Mouse (Mus musculus): ENCODE measurements around the gene Ssr4. TPM values are rescaled to one million over a fixed set of nuclear protein-coding genes. Genes with fewer than 3 reads are reported as not detected.
"Not testable (repeated sequence)": the region's sequence is repeated elsewhere in the genome, so short reads cannot be mapped to it uniquely, and the experiment has no call there.

Gene Ssr4
- total and polyA plus RNA-seq, 3 experiments = 283 to 343 TPM; not detected in 1

DNA sequence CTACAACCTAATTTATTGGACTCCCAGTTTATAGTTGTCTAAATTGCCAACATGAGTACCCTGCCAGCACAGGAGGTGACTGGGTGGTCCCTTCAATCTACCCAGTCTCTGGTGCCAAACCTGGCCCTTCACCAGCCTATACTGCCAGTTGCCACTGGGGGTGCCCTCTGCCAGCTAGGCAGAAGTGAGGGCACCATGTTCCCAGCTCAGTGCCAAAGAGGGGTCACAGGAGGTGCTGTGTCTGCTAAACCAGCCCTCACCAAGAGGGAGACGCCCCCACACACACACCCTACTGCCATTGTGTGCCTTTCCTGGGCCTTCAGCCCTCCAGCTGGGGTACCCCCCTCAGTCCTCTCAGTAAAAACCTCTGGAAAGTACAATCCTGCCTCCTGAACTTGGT, 48.7 kb upstream of the Ssr4 start:
- H3K27ac ChIP-seq (ENCODE audit: control insufficient read depth, low read depth, low read length) = no peak overlapping the region
- H3K27me3 ChIP-seq (ENCODE audit: control insufficient read depth in 1 of 2, insufficient read depth in 2 of 2, low read length in 2 of 2) = no peaks in the 10 kb centered on the region
- DNase-seq (ENCODE audit: low read depth, low spot score) = no peak
- no peaks in the 10 kb centered on the region for H3K9me3 ChIP-seq (replicated peaks; ENCODE audit: insufficient read depth, low read length)
- no peaks in the 10 kb centered on the region for H3K36me3 ChIP-seq (ENCODE audit: control insufficient read depth in 1 of 2, insufficient read depth in 2 of 2, low read length in 2 of 2)
- no peak overlapping the region for H3K9ac ChIP-seq (ENCODE audit: control insufficient read depth, low read depth, low read length, poor library complexity, severe bottlenecking)
- TF ChIP-seq CHD1 (IDR thresholded peaks at IDR 0.05; ENCODE audit: low read depth, low read length) (no peak), CTCF (IDR thresholded peaks at IDR 0.05 in 2 of 3, conservative IDR thresholded peaks at IDR 0.05 in 1 of 3; ENCODE audit: control insufficient read depth in 1 of 3, insufficient read depth in 1 of 3, low read depth in 2 of 3, low read length in 3 of 3, poor library complexity in 1 of 3, severe bottlenecking in 1 of 3) (peak in 2 of 3 experiments; percentile 19 to 20; a peak in 1 of 6 replicates)
- H3K4me1 ChIP-seq (ENCODE audit: control insufficient read depth in 1 of 2, insufficient read depth in 2 of 2, low read length in 2 of 2) = no peaks in the 10 kb centered on the region
- no peaks in the 10 kb centered on the region for H3K79me2 ChIP-seq (ENCODE audit: control insufficient read depth, insufficient read depth, low read length, poor library complexity)
- no peak overlapping the region for H3K4me3 ChIP-seq (ENCODE audit: control insufficient read depth in 1 of 2, insufficient read depth in 1 of 2, low read depth in 2 of 2, low read length in 2 of 2)

DNA sequence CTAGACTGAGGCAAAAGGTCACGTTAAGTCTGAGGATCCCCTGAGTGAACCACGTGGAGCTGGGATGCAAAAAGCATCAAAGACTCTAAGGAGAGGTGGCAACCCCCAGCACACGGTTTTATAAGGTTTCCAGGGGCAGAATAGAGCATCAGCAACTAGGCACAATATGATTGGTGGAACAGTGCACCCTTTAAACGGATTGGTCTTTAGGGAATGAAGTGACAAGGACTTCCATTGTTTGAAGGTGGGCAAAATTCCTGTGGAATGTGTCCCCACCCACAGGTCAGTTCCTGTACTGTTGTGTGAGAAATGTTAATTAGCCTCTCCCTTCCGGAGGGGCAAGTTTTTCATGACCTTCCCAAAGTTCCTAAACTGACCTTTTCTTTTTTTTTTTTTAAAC, 47.7 kb upstream of the Ssr4 start:
- Histone ChIP-seq H3K9me3 (replicated peaks; ENCODE audit: insufficient read depth, low read length) (no peaks in the 10 kb centered on the region), H3K27me3 (ENCODE audit: control insufficient read depth in 1 of 2, insufficient read depth in 2 of 2, low read length in 2 of 2) (no peaks in the 10 kb centered on the region), H3K36me3 (ENCODE audit: control insufficient read depth in 1 of 2, insufficient read depth in 2 of 2, low read length in 2 of 2) (no peaks in the 10 kb centered on the region), H3K9ac (ENCODE audit: control insufficient read depth, low read depth, low read length, poor library complexity, severe bottlenecking) (no peak overlapping the region), H3K79me2 (ENCODE audit: control insufficient read depth, insufficient read depth, low read length, poor library complexity) (no peaks in the 10 kb centered on the region), H3K27ac (ENCODE audit: control insufficient read depth, low read depth, low read length) (no peak overlapping the region), H3K4me3 (ENCODE audit: control insufficient read depth in 1 of 2, insufficient read depth in 1 of 2, low read depth in 2 of 2, low read length in 2 of 2) (no peak overlapping the region), H3K4me1 (ENCODE audit: control insufficient read depth in 1 of 2, insufficient read depth in 2 of 2, low read length in 2 of 2) (no peaks in the 10 kb centered on the region)
- TF ChIP-seq GATA1 (IDR thresholded peaks at IDR 0.05; ENCODE audit: low read depth, low read length) (no peak), ZKSCAN1 (IDR thresholded peaks at IDR 0.05; ENCODE audit: low read depth, low read length) (no peak), SIN3A (IDR thresholded peaks at IDR 0.05; ENCODE audit: low read length) (no peak), ZNF384 (IDR thresholded peaks at IDR 0.05; ENCODE audit: low read depth, low read length) (no peak), MEF2A (IDR thresholded peaks at IDR 0.05; ENCODE audit: extremely low read depth, insufficient replicate concordance, low read depth, low read length, poor library complexity, severe bottlenecking) (no peak), ZC3H11A (IDR thresholded peaks at IDR 0.05; ENCODE audit: low read depth, low read length) (no peak), TBP (IDR thresholded peaks at IDR 0.05; ENCODE audit: low read depth, low read length) (no peak), MYB (IDR thresholded peaks at IDR 0.05; ENCODE audit: low read depth, low read length) (no peak), SMC3 (IDR thresholded peaks at IDR 0.05; ENCODE audit: low read depth, low read length) (no peak), USF2 (IDR thresholded peaks at IDR 0.05; ENCODE audit: borderline replicate concordance in 1 of 2, insufficient read depth in 1 of 2, low read depth in 1 of 2, low read length in 2 of 2) (no peak), UBTF (IDR thresholded peaks at IDR 0.05; ENCODE audit: borderline replicate concordance, insufficient read depth, low read depth, low read length) (no peak), MYC (IDR thresholded peaks at IDR 0.05; ENCODE audit: low read depth, low read length) (no peak), POLR2A (IDR thresholded peaks at IDR 0.05; ENCODE audit: control insufficient read depth in 1 of 2, insufficient read depth in 1 of 2, low read depth in 1 of 2, low read length in 2 of 2, poor library complexity in 1 of 2) (no peak), ZMIZ1 (IDR thresholded peaks at IDR 0.05; ENCODE audit: low read depth, low read length) (no peak), E2F4 (IDR thresholded peaks at IDR 0.05; ENCODE audit: borderline replicate concordance, low read depth, low read length) (no peak), CTCF (IDR thresholded peaks at IDR 0.05 in 2 of 3, conservative IDR thresholded peaks at IDR 0.05 in 1 of 3; ENCODE audit: control insufficient read depth in 1 of 3, insufficient read depth in 1 of 3, low read depth in 2 of 3, low read length in 3 of 3, poor library complexity in 1 of 3, severe bottlenecking in 1 of 3) (no peak), CHD2 (IDR thresholded peaks at IDR 0.05; ENCODE audit: low read length) (no peak), RCOR1 (IDR thresholded peaks at IDR 0.05; ENCODE audit: low read depth, low read length) (no peak), ETS1 (IDR thresholded peaks at IDR 0.05; ENCODE audit: low read depth, low read length) (no peak), USF1 (IDR thresholded peaks at IDR 0.05; ENCODE audit: low read depth, low read length) (no peak)
- no peak for DNase-seq (ENCODE audit: low read depth, low spot score)

DNA sequence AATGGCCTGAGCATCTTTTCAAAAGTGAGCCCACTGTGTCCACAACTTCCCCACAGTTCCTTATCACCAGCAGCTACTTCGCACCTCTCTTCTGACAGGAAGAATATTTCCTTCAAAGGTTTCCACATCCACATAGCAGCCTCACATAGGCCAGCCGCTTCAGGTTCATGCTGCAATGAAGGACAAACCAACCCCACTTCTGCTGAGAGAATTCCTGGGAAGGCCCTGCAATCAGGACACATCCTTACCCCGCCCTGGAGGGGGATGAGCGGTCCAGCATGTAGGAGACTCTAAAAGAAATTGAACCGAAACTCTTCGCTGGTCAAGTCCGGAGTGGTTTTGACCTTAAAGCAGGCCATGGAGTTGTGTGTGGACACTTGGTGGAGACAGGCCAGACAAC, 47.0 kb upstream of the Ssr4 start:
- not testable (repeated sequence) for H3K36me3 ChIP-seq (ENCODE audit: control insufficient read depth in 1 of 2, insufficient read depth in 2 of 2, low read length in 2 of 2); H3K9me3 ChIP-seq (replicated peaks; ENCODE audit: insufficient read depth, low read length); H3K4me3 ChIP-seq (ENCODE audit: control insufficient read depth in 1 of 2, insufficient read depth in 1 of 2, low read depth in 2 of 2, low read length in 2 of 2); H3K79me2 ChIP-seq (ENCODE audit: control insufficient read depth, insufficient read depth, low read length, poor library complexity); H3K4me1 ChIP-seq (ENCODE audit: control insufficient read depth in 1 of 2, insufficient read depth in 2 of 2, low read length in 2 of 2); H3K27ac ChIP-seq (ENCODE audit: control insufficient read depth, low read depth, low read length); H3K9ac ChIP-seq (ENCODE audit: control insufficient read depth, low read depth, low read length, poor library complexity, severe bottlenecking); H3K27me3 ChIP-seq (ENCODE audit: control insufficient read depth in 1 of 2, insufficient read depth in 2 of 2, low read length in 2 of 2); DNase-seq (ENCODE audit: low read depth, low spot score)
